Mouse (Mus musculus): ENCODE measurements at regions not wholly inside any gene's neighbourhood (a gene's known extent, or its start where the extent isn't known, plus 50 kb on each side); places are given as distances from the start of the nearest gene placed in this dataset.

DNA sequence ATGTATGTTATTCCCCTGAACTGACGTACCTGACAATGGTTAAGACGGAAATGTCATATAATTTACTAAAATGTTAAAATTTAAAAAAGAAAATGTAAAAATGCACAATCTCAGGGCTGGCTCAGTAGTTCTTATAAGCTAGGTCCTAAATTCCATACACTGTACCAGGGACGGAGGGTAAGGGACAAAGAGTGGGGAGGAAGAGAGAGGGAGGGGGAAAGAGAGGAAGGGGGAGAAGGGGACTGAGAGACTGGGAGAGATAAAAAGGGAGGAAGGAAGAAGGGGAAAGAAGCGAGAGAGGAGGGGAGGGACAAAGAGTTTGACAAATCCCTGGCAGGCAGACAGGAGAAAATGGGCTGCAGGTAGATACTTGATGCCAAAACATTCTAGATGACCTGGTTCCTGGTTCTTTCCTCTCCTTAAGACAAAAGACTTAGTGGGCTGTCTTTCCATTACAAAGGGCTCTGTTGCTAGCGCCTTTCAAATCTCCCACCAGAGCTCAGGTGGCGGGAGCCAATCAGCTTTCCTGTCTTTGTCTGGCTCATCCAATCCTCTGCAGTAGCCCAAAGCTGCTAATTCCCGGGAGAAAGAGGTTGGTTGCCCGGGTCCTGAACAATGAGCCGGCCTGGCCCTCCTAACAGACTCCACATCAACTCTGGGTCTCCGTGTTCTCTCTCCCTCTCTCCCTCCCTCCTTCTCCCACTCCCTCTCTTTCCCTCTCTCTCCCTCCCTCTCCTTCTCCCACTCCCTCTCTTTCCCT, 92.7 kb upstream of the Gm14444 start:
- Histone ChIP-seq H3K4me2 (ENCODE audit: low read depth, low read length) (peak overlapping the region; percentile 6; the same call in 1 of the 2 replicates), H3K4me3 (ENCODE audit: low read length) (no peak overlapping the region), H3K9ac (ENCODE audit: low read length) (no peak overlapping the region), H3K27me3 (ENCODE audit: control insufficient read depth, insufficient read depth, low read depth, low read length) (no peaks in the 10 kb centered on the region), H3K27ac (ENCODE audit: low read length) (no peak overlapping the region), H3K36me3 (ENCODE audit: control insufficient read depth, insufficient read depth, low read length) (no peaks in the 10 kb centered on the region), H3K4me1 (replicated peaks; ENCODE audit: control insufficient read depth, insufficient read depth, low read length) (0 out of 2 replicates have a peak, but pooled peaks cover 3% of the 10 kb centered on the region), H3K9me3 (ENCODE audit: control insufficient read depth, low read length) (no peaks in the 10 kb centered on the region)
- 26% methylated on average over 10 of the region's 10 CpGs for WGBS
- ATAC-seq (ENCODE audit: low read depth): peak; percentile 65; the same call in 1 of the 2 replicates

DNA sequence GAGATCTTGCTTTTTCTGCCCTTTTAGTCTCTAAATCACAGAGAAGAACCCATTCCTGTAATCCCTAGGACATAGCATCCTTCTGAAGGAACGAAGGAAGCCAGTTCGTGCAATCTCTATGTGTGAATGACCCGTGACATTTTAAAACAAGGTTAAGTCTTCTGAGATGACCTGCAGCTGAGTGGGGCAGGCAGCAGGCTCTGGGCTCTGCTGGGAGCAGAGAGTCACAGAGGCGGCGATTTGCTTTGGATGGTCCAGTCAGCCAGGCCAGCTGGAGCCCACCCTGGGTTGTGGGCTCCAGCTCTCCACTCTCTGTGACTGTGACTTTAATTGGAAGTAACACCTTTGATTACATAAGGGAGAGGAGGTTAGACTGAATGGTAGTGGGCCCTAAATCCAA, 92.1 kb upstream of the Gm14444 start:
- H3K4me3 ChIP-seq (ENCODE audit: low read length): no peak overlapping the region
- H3K4me2 ChIP-seq (ENCODE audit: low read depth, low read length): peak overlapping the region; percentile 6; the same call in 1 of the 2 replicates
- no peaks in the 10 kb centered on the region for H3K27me3 ChIP-seq (ENCODE audit: control insufficient read depth, insufficient read depth, low read depth, low read length)
- no peaks in the 10 kb centered on the region for H3K36me3 ChIP-seq (ENCODE audit: control insufficient read depth, insufficient read depth, low read length)
- no peak for ATAC-seq (ENCODE audit: low read depth)
- H3K9ac ChIP-seq (ENCODE audit: low read length): no peak overlapping the region
- no peaks in the 10 kb centered on the region for H3K9me3 ChIP-seq (ENCODE audit: control insufficient read depth, low read length)
- no peak overlapping the region for H3K27ac ChIP-seq (ENCODE audit: low read length)
- WGBS: 23% methylated on average over 5 of the region's 5 CpGs
- 0 out of 2 replicates have a peak, but pooled peaks cover 3% of the 10 kb centered on the region for H3K4me1 ChIP-seq (replicated peaks; ENCODE audit: control insufficient read depth, insufficient read depth, low read length)

DNA sequence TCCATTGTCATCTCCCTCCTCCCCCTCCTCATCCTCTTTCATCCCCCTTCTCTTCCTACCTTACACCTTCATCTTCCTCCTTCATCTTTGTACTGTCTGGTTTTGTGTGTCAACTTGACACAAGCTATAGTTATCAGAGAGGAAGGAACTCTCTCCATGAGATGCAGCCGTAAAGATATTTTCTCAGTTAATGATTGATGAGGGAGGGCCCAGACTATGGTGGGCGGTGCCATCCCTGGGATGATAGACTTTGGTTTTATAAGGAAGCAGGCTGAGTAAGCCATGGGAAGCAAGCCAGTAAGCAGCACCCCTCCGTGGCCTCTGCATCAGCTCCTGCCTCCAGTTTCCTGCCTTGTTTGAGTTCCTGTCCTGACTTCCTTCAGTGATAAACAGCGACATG, 87.8 kb upstream of the Gm14444 start:
- no peak for ATAC-seq (ENCODE audit: low read depth)
- 40% methylated on average over 4 of the region's 4 CpGs for WGBS
- Histone ChIP-seq H3K27me3 (ENCODE audit: control insufficient read depth, insufficient read depth, low read depth, low read length) (no peaks in the 10 kb centered on the region), H3K4me2 (ENCODE audit: low read depth, low read length) (no peak overlapping the region), H3K9ac (ENCODE audit: low read length) (no peak overlapping the region), H3K27ac (ENCODE audit: low read length) (no peak overlapping the region), H3K4me3 (ENCODE audit: low read length) (no peak overlapping the region), H3K36me3 (ENCODE audit: control insufficient read depth, insufficient read depth, low read length) (no peaks in the 10 kb centered on the region), H3K9me3 (ENCODE audit: control insufficient read depth, low read length) (no peaks in the 10 kb centered on the region), H3K4me1 (replicated peaks; ENCODE audit: control insufficient read depth, insufficient read depth, low read length) (0 out of 2 replicates have a peak, but pooled peaks cover 3% of the 10 kb centered on the region)

DNA sequence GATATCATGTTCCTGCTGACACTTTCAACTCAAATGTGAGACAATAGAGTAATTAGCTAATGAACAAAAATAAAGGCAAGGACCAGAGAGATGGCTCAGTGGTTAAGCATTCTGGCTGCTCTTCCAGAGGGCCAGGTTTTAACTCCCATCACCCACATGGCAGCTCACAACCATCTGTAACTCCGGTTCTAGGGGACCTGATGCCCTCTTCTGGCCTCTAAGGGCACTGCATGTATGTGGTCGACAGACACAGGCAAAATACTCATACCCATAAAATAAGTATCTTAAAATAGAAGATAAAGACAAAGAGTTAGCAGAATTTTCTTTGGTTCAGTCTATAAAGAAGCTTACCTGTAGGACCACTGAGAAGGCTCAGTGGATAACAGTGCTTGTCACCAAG, 80.3 kb upstream of the Gm14444 start:
- Histone ChIP-seq H3K27ac (ENCODE audit: low read length) (no peak overlapping the region), H3K9ac (ENCODE audit: low read length) (no peak overlapping the region), H3K4me1 (replicated peaks; ENCODE audit: control insufficient read depth, insufficient read depth, low read length) (0 out of 2 replicates have a peak, but pooled peaks cover 3% of the 10 kb centered on the region), H3K36me3 (ENCODE audit: control insufficient read depth, insufficient read depth, low read length) (no peaks in the 10 kb centered on the region), H3K4me2 (ENCODE audit: low read depth, low read length) (no peak overlapping the region), H3K27me3 (ENCODE audit: control insufficient read depth, insufficient read depth, low read depth, low read length) (no peaks in the 10 kb centered on the region), H3K9me3 (ENCODE audit: control insufficient read depth, low read length) (no peaks in the 10 kb centered on the region), H3K4me3 (ENCODE audit: low read length) (no peak overlapping the region)
- no peak for ATAC-seq (ENCODE audit: low read depth)
- WGBS: 59% methylated on average over 2 of the region's 2 CpGs

DNA sequence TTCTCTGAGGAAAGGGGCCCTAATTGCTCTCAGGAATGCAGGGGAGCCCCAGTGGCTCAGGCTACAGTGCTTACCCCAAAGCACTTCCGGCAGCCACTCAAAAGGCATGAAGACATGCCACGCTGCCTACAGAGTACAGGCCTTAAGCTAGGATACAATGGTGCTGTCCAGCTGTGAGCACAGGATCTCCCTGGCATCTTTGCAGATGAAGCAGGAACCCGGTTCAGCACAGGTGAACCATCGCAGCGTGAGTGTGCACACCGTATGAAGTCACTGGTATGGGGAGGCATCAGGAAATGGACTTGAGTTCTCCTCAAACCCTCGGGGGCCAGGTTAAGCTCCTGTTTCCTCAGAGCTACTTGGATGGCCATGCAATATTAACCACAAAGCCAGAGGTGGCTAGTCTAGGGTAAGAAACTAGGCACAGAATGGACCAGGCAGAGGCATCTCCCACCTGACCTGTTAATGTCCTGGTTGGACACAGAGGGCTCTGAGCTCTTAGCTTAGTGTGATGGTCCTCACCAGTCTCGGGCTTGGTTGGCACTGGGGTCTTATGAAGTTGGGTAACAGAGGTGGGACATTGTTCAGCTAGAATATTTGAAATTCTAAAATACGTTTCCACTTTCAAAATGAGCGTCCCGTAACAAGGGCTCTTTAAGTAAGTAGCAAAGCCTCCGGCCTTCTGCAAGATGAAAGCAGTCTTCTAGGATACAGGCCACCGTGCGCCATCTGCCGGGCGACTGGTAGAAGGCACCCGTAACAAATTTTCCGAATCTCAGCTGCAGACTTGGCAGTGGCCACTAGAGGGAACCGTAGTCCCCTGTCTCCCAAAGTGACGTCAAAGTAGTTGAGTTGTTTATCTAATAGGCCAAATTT, 77.7 kb upstream of the Gm14444 start:
- H3K9me3 ChIP-seq (ENCODE audit: control insufficient read depth, low read length): no peaks in the 10 kb centered on the region
- WGBS: 31% methylated on average over 20 of the region's 20 CpGs
- no peak overlapping the region for H3K4me3 ChIP-seq (ENCODE audit: low read length)
- no peak overlapping the region for H3K4me2 ChIP-seq (ENCODE audit: low read depth, low read length)
- no peak overlapping the region for H3K27ac ChIP-seq (ENCODE audit: low read length)
- ATAC-seq (ENCODE audit: low read depth): peak; percentile 78
- no peaks in the 10 kb centered on the region for H3K36me3 ChIP-seq (ENCODE audit: control insufficient read depth, insufficient read depth, low read length)
- 0 out of 2 replicates have a peak, but pooled peaks cover 3% of the 10 kb centered on the region for H3K4me1 ChIP-seq (replicated peaks; ENCODE audit: control insufficient read depth, insufficient read depth, low read length)
- no peak overlapping the region for H3K9ac ChIP-seq (ENCODE audit: low read length)
- H3K27me3 ChIP-seq (ENCODE audit: control insufficient read depth, insufficient read depth, low read depth, low read length): no peaks in the 10 kb centered on the region

DNA sequence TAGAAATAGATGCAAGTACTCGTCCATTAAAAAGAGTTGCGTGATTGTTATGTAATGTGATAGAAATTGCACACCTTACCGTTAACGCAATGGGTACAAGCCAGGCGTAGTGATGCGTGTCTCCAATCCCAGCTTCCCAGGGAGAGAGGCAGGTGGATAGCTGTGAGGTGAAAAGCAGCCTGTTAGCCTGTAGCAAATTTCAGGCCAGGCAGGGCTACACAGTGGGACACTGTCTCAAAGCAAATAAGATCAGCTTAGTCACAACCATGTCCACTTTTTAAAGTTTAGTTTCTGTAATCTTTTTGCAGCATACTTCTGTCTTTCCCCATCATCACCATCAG, 77.1 kb upstream of the Gm14444 start:
- Histone ChIP-seq H3K27me3 (ENCODE audit: control insufficient read depth, insufficient read depth, low read depth, low read length) (no peaks in the 10 kb centered on the region), H3K9me3 (ENCODE audit: control insufficient read depth, low read length) (no peaks in the 10 kb centered on the region), H3K27ac (ENCODE audit: low read length) (no peak overlapping the region), H3K4me2 (ENCODE audit: low read depth, low read length) (no peak overlapping the region), H3K36me3 (ENCODE audit: control insufficient read depth, insufficient read depth, low read length) (no peaks in the 10 kb centered on the region), H3K4me3 (ENCODE audit: low read length) (no peak overlapping the region), H3K9ac (ENCODE audit: low read length) (no peak overlapping the region), H3K4me1 (replicated peaks; ENCODE audit: control insufficient read depth, insufficient read depth, low read length) (0 out of 2 replicates have a peak, but pooled peaks cover 3% of the 10 kb centered on the region)
- ATAC-seq (ENCODE audit: low read depth): peak; percentile 54
- 18% methylated on average over 6 of the region's 6 CpGs for WGBS

DNA sequence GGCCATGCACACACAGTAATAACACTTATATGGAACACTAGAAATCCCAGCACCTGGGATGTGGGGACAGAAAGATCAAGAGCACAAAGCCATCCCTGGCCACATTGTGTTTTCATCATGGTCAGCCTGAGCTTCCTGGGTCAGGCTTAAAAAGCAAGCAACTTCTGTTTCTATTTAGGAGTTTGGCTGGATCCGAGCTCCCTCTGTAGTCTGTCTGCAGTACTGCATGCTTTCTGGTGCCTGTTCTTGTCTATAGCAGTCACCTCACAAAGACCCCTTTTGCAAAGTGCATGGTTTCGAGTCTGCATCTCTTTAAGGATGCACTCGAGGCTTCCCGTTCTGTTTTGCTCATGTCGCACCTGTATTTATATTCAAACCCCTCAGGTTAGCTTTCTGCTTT, 73.4 kb upstream of the Gm14444 start:
- H3K27me3 ChIP-seq (ENCODE audit: control insufficient read depth, insufficient read depth, low read depth, low read length): no peaks in the 10 kb centered on the region
- H3K4me1 ChIP-seq (replicated peaks; ENCODE audit: control insufficient read depth, insufficient read depth, low read length): 0 out of 2 replicates have a peak, but pooled peaks cover 3% of the 10 kb centered on the region
- no peak overlapping the region for H3K9ac ChIP-seq (ENCODE audit: low read length)
- H3K36me3 ChIP-seq (ENCODE audit: control insufficient read depth, insufficient read depth, low read length): no peaks in the 10 kb centered on the region
- H3K27ac ChIP-seq (ENCODE audit: low read length): no peak overlapping the region
- WGBS: 26% methylated on average over 5 of the region's 5 CpGs
- H3K9me3 ChIP-seq (ENCODE audit: control insufficient read depth, low read length): no peaks in the 10 kb centered on the region
- H3K4me3 ChIP-seq (ENCODE audit: low read length): no peak overlapping the region
- ATAC-seq (ENCODE audit: low read depth): no peak
- no peak overlapping the region for H3K4me2 ChIP-seq (ENCODE audit: low read depth, low read length)

DNA sequence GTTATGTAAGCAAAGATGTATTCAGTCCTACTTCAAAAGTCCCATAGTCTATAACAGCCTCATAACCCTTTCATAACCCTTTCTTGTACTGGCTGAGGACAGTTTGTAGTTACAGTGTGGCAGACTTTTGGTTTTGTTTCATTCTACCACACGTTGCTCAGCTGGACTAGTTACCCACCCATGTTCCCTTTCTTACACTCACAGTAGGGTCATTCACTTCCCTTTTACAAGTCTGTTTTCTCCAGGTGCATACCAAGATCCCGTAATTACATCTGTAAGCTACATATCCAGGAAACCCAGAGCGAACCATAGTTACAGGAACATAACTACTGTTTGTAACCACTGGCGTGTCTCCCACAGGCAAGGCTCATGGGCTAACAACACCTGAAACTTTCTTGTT, 72.1 kb upstream of the Gm14444 start:
- no peak for ATAC-seq (ENCODE audit: low read depth)
- H3K27me3 ChIP-seq (ENCODE audit: control insufficient read depth, insufficient read depth, low read depth, low read length): no peaks in the 10 kb centered on the region
- H3K9ac ChIP-seq (ENCODE audit: low read length): no peak overlapping the region
- no peak overlapping the region for H3K4me3 ChIP-seq (ENCODE audit: low read length)
- no peaks in the 10 kb centered on the region for H3K36me3 ChIP-seq (ENCODE audit: control insufficient read depth, insufficient read depth, low read length)
- no peak overlapping the region for H3K27ac ChIP-seq (ENCODE audit: low read length)
- 73% methylated on average over 4 of the region's 4 CpGs for WGBS
- no peak overlapping the region for H3K4me2 ChIP-seq (ENCODE audit: low read depth, low read length)
- no peaks in the 10 kb centered on the region for H3K4me1 ChIP-seq (replicated peaks; ENCODE audit: control insufficient read depth, insufficient read depth, low read length)
- H3K9me3 ChIP-seq (ENCODE audit: control insufficient read depth, low read length): no peaks in the 10 kb centered on the region

DNA sequence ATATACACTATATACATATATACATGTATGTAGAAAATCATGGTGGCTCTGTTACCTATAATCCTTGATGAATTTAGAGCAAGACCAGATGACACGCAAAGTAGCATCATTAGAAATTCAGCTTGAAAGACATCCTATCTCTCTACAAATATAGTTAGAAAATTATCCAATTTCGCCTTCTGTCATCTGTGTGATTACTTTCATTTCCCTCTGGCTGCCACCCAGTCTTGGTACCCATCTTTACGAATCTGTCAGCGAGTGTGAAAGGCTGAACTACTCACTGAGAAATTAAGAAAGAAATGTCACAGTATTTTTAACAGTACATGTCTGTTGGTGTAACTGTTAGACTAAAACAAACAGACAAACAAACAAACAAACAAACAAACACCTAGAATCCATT, 67.8 kb upstream of the Gm14444 start:
- no peak overlapping the region for H3K27ac ChIP-seq (ENCODE audit: low read length)
- no peak for ATAC-seq (ENCODE audit: low read depth)
- H3K4me3 ChIP-seq (ENCODE audit: low read length): no peak overlapping the region
- 81% methylated on average over 4 of the region's 4 CpGs for WGBS
- H3K27me3 ChIP-seq (ENCODE audit: control insufficient read depth, insufficient read depth, low read depth, low read length): no peaks in the 10 kb centered on the region
- no peaks in the 10 kb centered on the region for H3K36me3 ChIP-seq (ENCODE audit: control insufficient read depth, insufficient read depth, low read length)
- H3K9ac ChIP-seq (ENCODE audit: low read length): no peak overlapping the region
- H3K4me1 ChIP-seq (replicated peaks; ENCODE audit: control insufficient read depth, insufficient read depth, low read length): no peaks in the 10 kb centered on the region
- H3K9me3 ChIP-seq (ENCODE audit: control insufficient read depth, low read length): no peaks in the 10 kb centered on the region
- H3K4me2 ChIP-seq (ENCODE audit: low read depth, low read length): no peak overlapping the region

All from lung, embryonic 16.5 days (tissue).